Mouse (Mus musculus) forebrain, embryonic 16.5 days (tissue): ENCODE data around the gene Hras. TPM values are rescaled to one million over a fixed set of nuclear protein-coding genes. Genes with fewer than 3 reads are reported as not detected.

Experiments
- ATAC-seq: fragments of 200-750 bp; cut with Nextera tagmentation; 2 replicates; pipeline ENCODE4 v1.8.0; 2017; ENCODE audit warnings: mild to moderate bottlenecking, moderate library complexity
- H3K27ac ChIP-seq: fragments of 300-500 bp; sonication (generic); 2 replicates; pipeline ENCODE4 v1.5.1; 2014; ENCODE audit warnings: low read length, control low read depth
- H3K27me3 ChIP-seq: fragments of 300-500 bp; sonication (generic); replicated peaks from 2 replicates; pipeline ENCODE4 v1.6.1; 2014; ENCODE audit warnings: low read length; ENCODE audit not compliant: control insufficient read depth, insufficient read depth
- H3K36me3 ChIP-seq: fragments of 300-500 bp; sonication (generic); 2 replicates; pipeline ENCODE4 v1.6.1; 2014; ENCODE audit not compliant: control insufficient read depth, insufficient read depth
- H3K4me1 ChIP-seq: fragments of 300-500 bp; sonication (generic); replicated peaks from 2 replicates; pipeline ENCODE4 v1.6.1; 2014; ENCODE audit warnings: low read length; ENCODE audit not compliant: control insufficient read depth, insufficient read depth
- H3K4me2 ChIP-seq: fragments of 300-500 bp; sonication (generic); 2 replicates; pipeline ENCODE4 v1.6.1; 2014; ENCODE audit warnings: mild to moderate bottlenecking, low read length, control low read depth
- H3K4me3 ChIP-seq: fragments of 300-500 bp; sonication (generic); replicated peaks from 2 replicates; pipeline ENCODE4 v1.5.1; 2014; ENCODE audit warnings: mild to moderate bottlenecking, low read length, control low read depth
- H3K9ac ChIP-seq: fragments of 300-500 bp; sonication (generic); replicated peaks from 2 replicates; pipeline ENCODE4 v1.6.1; 2014; ENCODE audit warnings: low read depth, low read length, control low read depth
- H3K9me3 ChIP-seq: fragments of 300-500 bp; sonication (generic); 2 replicates; pipeline ENCODE4 v1.6.1; 2016; ENCODE audit warnings: low read length; ENCODE audit not compliant: control insufficient read depth
- WGBS: fragments of 180-500 bp; shearing (Covaris S2); extraction: QIAGEN DNeasy Blood & Tissue Kit; methylation state at CpG from one replicate; pipeline ENCODE4 v1.1.7; 2014; 5-methylcytosine and 5-hydroxymethylcytosine counted together
- microRNA counts: library from miRNA; unstranded; fragments of <30 nt; microRNA quantifications from one replicate; lab custom pipeline; 2016
- microRNA-seq: library from miRNA; unstranded; fragments of <30 nt; microRNA quantifications from one replicate; pipeline ENCODE4, GENCODE M21; 2017
- polyA plus RNA-seq: library from polyadenylated mRNA; unstranded; fragments of >200 nt; fragmentation: Nextera tagmentation; extraction: Ambion mirVana; gene quantifications from 2 replicates; pipeline ENCODE4 v1.2.1, GENCODE M21; 2015

Hras gene
- polyA plus RNA-seq, 1 experiment from 2014 or later, result 113 TPM

- Histone ChIP-seq H3K36me3 (no peaks in the 10 kb centered on the region; the same call in 1 of the 2 replicates), H3K4me2 (no peak overlapping the region), H3K9me3 (no peaks in the 10 kb centered on the region), H3K4me3 (no peak overlapping the region), H3K27me3 (no peaks in the 10 kb centered on the region), H3K27ac (no peak overlapping the region), H3K9ac (no peak overlapping the region), H3K4me1 (no peaks in the 10 kb centered on the region)
- ATAC-seq, result no peak
- 67% methylated on average over 6 of the region's 6 CpGs for WGBS
These were observed 46.8 kb downstream of the Hras start for GRCm38 (mm10) chr7:141147044-141147443.

GRCm38 (mm10) chr7:141146043-141146595 lies 47.7 kb downstream of the Hras start:
- no peak overlapping the region for H3K4me2 ChIP-seq
- H3K27me3 ChIP-seq, result no peaks in the 10 kb centered on the region
- no peak overlapping the region for H3K9ac ChIP-seq
- no peaks in the 10 kb centered on the region for H3K4me1 ChIP-seq
- no peak for ATAC-seq
- H3K9me3 ChIP-seq, result no peaks in the 10 kb centered on the region
- 90% methylated on average over 12 of the region's 12 CpGs for WGBS
- no peak overlapping the region for H3K4me3 ChIP-seq
- H3K27ac ChIP-seq, result no peak overlapping the region
- H3K36me3 ChIP-seq, result no peaks in the 10 kb centered on the region; the same call in 1 of the 2 replicates

GRCm38 (mm10) chr7:141145403-141145802 lies 48.4 kb downstream of the Hras start:
- Histone ChIP-seq H3K4me2 (no peak overlapping the region), H3K9me3 (no peaks in the 10 kb centered on the region), H3K27ac (no peak overlapping the region), H3K4me1 (no peaks in the 10 kb centered on the region), H3K27me3 (no peaks in the 10 kb centered on the region), H3K9ac (no peak overlapping the region), H3K4me3 (no peak overlapping the region), H3K36me3 (no peaks in the 10 kb centered on the region; the same call in 1 of the 2 replicates)
- ATAC-seq, result no peak
- WGBS, result 69% methylated on average over 1 of the region's 1 CpGs

GRCm38 (mm10) chr7:141144650-141145049 lies 49.2 kb downstream of the Hras start:
- H3K27me3 ChIP-seq, result no peaks in the 10 kb centered on the region
- H3K4me1 ChIP-seq, result no peaks in the 10 kb centered on the region
- ATAC-seq, result no peak
- H3K27ac ChIP-seq, result no peak overlapping the region
- WGBS, result 82% methylated on average over 3 of the region's 3 CpGs
- H3K4me2 ChIP-seq, result no peak overlapping the region
- H3K9me3 ChIP-seq, result no peaks in the 10 kb centered on the region
- H3K36me3 ChIP-seq, result no peaks in the 10 kb centered on the region; the same call in 1 of the 2 replicates
- no peak overlapping the region for H3K4me3 ChIP-seq
- no peak overlapping the region for H3K9ac ChIP-seq

- Histone ChIP-seq H3K4me1 (no peaks in the 10 kb centered on the region), H3K4me3 (no peak overlapping the region), H3K36me3 (no peaks in the 10 kb centered on the region; the same call in 1 of the 2 replicates), H3K27ac (no peak overlapping the region), H3K4me2 (no peak overlapping the region), H3K27me3 (no peaks in the 10 kb centered on the region), H3K9ac (no peak overlapping the region), H3K9me3 (no peaks in the 10 kb centered on the region)
- WGBS, result 72% methylated on average over 2 of the region's 2 CpGs
- no peak for ATAC-seq
These were observed 49.9 kb downstream of the Hras start for GRCm38 (mm10) chr7:141143861-141144260.

- H3K9ac ChIP-seq, result no peak overlapping the region
- H3K27me3 ChIP-seq, result no peaks in the 10 kb centered on the region
- no peaks in the 10 kb centered on the region for H3K4me1 ChIP-seq
- no peaks in the 10 kb centered on the region for H3K9me3 ChIP-seq
- 49% methylated on average over 5 of the region's 5 CpGs for WGBS
- H3K27ac ChIP-seq, result no peak overlapping the region
- H3K4me3 ChIP-seq, result no peak overlapping the region
- no peak for ATAC-seq
- no peak overlapping the region for H3K4me2 ChIP-seq
- H3K36me3 ChIP-seq, result no peaks in the 10 kb centered on the region
These were observed 50.7 kb downstream of the Hras start for GRCm38 (mm10) chr7:141143112-141143511.

GRCm38 (mm10) chr7:141141326-141141725 lies 52.5 kb downstream of the Hras start:
- H3K4me3 ChIP-seq, result no peak overlapping the region
- no peak for ATAC-seq
- no peak overlapping the region for H3K4me2 ChIP-seq
- no peaks in the 10 kb centered on the region for H3K4me1 ChIP-seq
- H3K27me3 ChIP-seq, result no peaks in the 10 kb centered on the region
- no peak overlapping the region for H3K27ac ChIP-seq
- H3K36me3 ChIP-seq, result peaks cover 10% of the 10 kb centered on the region
- no peak overlapping the region for H3K9ac ChIP-seq
- WGBS, result 97% methylated on average over 4 of the region's 4 CpGs
- no peaks in the 10 kb centered on the region for H3K9me3 ChIP-seq

MicroRNA genes within 50 kb of the gene (microRNA counts, 519-probe panel; counts per million panel counts)
- microRNA mmu-miR-210 (lab: Ali Mortazavi, UCI), result 2,639 counts per million, percentile 67 among the panel's probes with 10 or more counts

Small RNA genes lying within 50 kb of the gene (microRNA-seq; reads per million reads assigned to microRNA genes)
- gene Mir210, result 279 reads per million, percentile 67 among the genes with 10 or more reads in this experiment

Other genes starting within 250 kb of the Hras start
- gene Ifitm5, start 243.7 kb downstream of the Hras start, polyA plus RNA-seq, result 0.38 and 2.1 TPM in 2 replicates
- gene Gm45717, start 238.1 kb downstream of the Hras start, polyA plus RNA-seq, result not detected in 2 replicates
- 126 and 150 TPM in 2 replicates for gene Ifitm2, start 238.0 kb downstream of the Hras start, polyA plus RNA-seq
- 9.0 and 11.2 TPM in 2 replicates for gene Ifitm1, start 226.8 kb downstream of the Hras start, polyA plus RNA-seq
- 21.0 and 26.1 TPM in 2 replicates for gene Ifitm3, start 183.2 kb downstream of the Hras start, polyA plus RNA-seq
- gene Ifitm6, start 176.1 kb downstream of the Hras start, polyA plus RNA-seq, result 0.40 and 0.57 TPM in 2 replicates
- gene Gm17387, start 164.9 kb downstream of the Hras start, polyA plus RNA-seq, result not detected in 2 replicates
- 45.4 and 53.0 TPM in 2 replicates for gene B4galnt4, start 132.9 kb downstream of the Hras start, polyA plus RNA-seq
- gene Pkp3, start 115.8 kb downstream of the Hras start, polyA plus RNA-seq, result 0.17 TPM in 1 of 2 replicates, not detected in the other
- 2.1 TPM in 2 replicates for gene Sigirr, start 93.4 kb downstream of the Hras start, polyA plus RNA-seq
- gene Ano9, start 76.2 kb downstream of the Hras start, polyA plus RNA-seq, result 0.21 and 0.22 TPM in 2 replicates
- gene Ptdss2, start 71.6 kb downstream of the Hras start, polyA plus RNA-seq, result 74.9 and 78.9 TPM in 2 replicates
- 41.0 and 45.7 TPM in 2 replicates for gene Rnh1, start 21.1 kb downstream of the Hras start, polyA plus RNA-seq
- 10.0 and 13.9 TPM in 2 replicates for gene Lrrc56, start 152 bp upstream of the Hras start, polyA plus RNA-seq
- 0.76 and 1.2 TPM in 2 replicates for gene Lmntd2, start 20.1 kb upstream of the Hras start, polyA plus RNA-seq
- gene Rassf7, start 21.9 kb upstream of the Hras start, polyA plus RNA-seq, result 22.9 and 23.6 TPM in 2 replicates
- 90.2 and 96.1 TPM in 2 replicates for gene Phrf1, start 34.8 kb upstream of the Hras start, polyA plus RNA-seq
- gene Irf7, start 72.5 kb upstream of the Hras start, polyA plus RNA-seq, result 0.76 and 1.9 TPM in 2 replicates
- not detected in 2 replicates for gene Cdhr5, start 82.8 kb upstream of the Hras start, polyA plus RNA-seq
- gene Sct, start 85.1 kb upstream of the Hras start, polyA plus RNA-seq, result 0.55 and 2.0 TPM in 2 replicates
- 0.47 and 0.52 TPM in 2 replicates for gene Drd4, start 98.0 kb upstream of the Hras start, polyA plus RNA-seq
- 144 and 164 TPM in 2 replicates for gene Deaf1, start 133.7 kb upstream of the Hras start, polyA plus RNA-seq
- 53.6 and 62.2 TPM in 2 replicates for gene Tmem80, start 133.7 kb upstream of the Hras start, polyA plus RNA-seq
- gene Eps8l2, start 144.9 kb upstream of the Hras start, polyA plus RNA-seq, result 0.67 and 0.93 TPM in 2 replicates
- 342 and 375 TPM in 2 replicates for gene Taldo1, start 198.2 kb upstream of the Hras start, polyA plus RNA-seq
- gene Gatd1, start 220.1 kb upstream of the Hras start, polyA plus RNA-seq, result 56.4 and 65.9 TPM in 2 replicates
- gene Cend1, start 235.5 kb upstream of the Hras start, polyA plus RNA-seq, result 52.4 and 70.3 TPM in 2 replicates
- 88.4 and 111 TPM in 2 replicates for gene Slc25a22, start 243.9 kb upstream of the Hras start, polyA plus RNA-seq